Mouse (Mus musculus) erythroblast, embryonic 14.5 days (primary cell): ENCODE data around the gene Fbxo17.

Experiments
- GATA1 ChIP-seq: IDR thresholded peaks from 2 replicates; pipeline ENCODE4 v1.6.1; 2012; ENCODE audit warnings: low read length, inconsistent platforms, mixed read lengths
- TAL1 ChIP-seq: IDR thresholded peaks from 3 replicates; pipeline ENCODE4 v1.6.1; 2012; ENCODE audit warnings: low read length, inconsistent platforms, mixed read lengths

DNA sequence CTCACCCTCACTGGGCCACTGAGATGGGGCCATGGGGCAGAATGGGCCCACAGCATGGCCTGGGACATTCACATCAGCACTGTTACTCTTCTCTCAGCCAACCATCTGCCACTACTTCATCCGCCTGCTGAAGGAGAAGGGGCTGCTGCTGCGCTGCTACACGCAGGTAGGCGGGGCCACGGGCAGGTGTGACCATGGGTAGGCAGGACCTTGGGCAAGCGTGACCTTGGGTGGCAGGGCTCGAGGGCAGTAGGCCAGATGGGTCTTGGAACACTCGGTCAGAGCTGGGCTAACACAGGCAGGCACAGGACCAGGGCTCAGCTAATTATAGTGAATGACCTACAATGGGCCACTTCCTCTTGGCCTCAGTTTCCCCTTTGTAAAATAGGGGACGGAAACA, 62.2 kb downstream of the Fbxo17 start:
- TF ChIP-seq GATA1 (no peak), TAL1 (no peak)
